Mouse (Mus musculus) MEL (cell line): ENCODE data around the gene Auts2.

Experiments
- BHLHE40 ChIP-seq: IDR thresholded peaks from 2 replicates; pipeline ENCODE4 v1.6.1; 2012; ENCODE audit warnings: low read depth, mild to moderate bottlenecking, inconsistent platforms, low read length, improper control_type of control experiment, borderline replicate concordance
- CTCF ChIP-seq, 3 experiments: IDR thresholded peaks in 2 of 3; conservative IDR thresholded peaks in 1 of 3; 2 replicates each; pipeline ENCODE4 v1.5.1; 2011 to 2012; ENCODE audit warnings: low read length in 3 of 3, low read depth in 2 of 3, mild to moderate bottlenecking in 2 of 3, improper control_type of control experiment in 1 of 3, inconsistent platforms in 1 of 3, mixed read lengths in 1 of 3, moderate library complexity in 1 of 3; ENCODE audit not compliant: control insufficient read depth in 1 of 3, insufficient read depth in 1 of 3, poor library complexity in 1 of 3, severe bottlenecking in 1 of 3
- E2F4 ChIP-seq: IDR thresholded peaks from 2 replicates; pipeline ENCODE4 v1.6.1; 2011; ENCODE audit warnings: low read depth, low read length, improper control_type of control experiment, borderline replicate concordance
- EP300 ChIP-seq, 2 experiments: IDR thresholded peaks; 2 replicates each; pipeline ENCODE4 v1.6.1; 2011; ENCODE audit warnings: improper control_type of control experiment in 2 of 2, low read length in 2 of 2, low read depth in 1 of 2, mild to moderate bottlenecking in 1 of 2
- GATA1 ChIP-seq: IDR thresholded peaks from 2 replicates; pipeline ENCODE4 v1.6.1; 2011; ENCODE audit warnings: low read depth, low read length, improper control_type of control experiment
- MAFK ChIP-seq: IDR thresholded peaks from 2 replicates; pipeline ENCODE4 v1.6.1; 2011; ENCODE audit warnings: low read depth, mild to moderate bottlenecking, low read length, improper control_type of control experiment, borderline replicate concordance
- MAX ChIP-seq: IDR thresholded peaks from 2 replicates; pipeline ENCODE4 v1.6.1; 2011; ENCODE audit warnings: low read length, improper control_type of control experiment
- MXI1 ChIP-seq: IDR thresholded peaks from 2 replicates; pipeline ENCODE4 v1.6.1; 2011; ENCODE audit warnings: mild to moderate bottlenecking, low read depth, low read length, improper control_type of control experiment
- POLR2A ChIP-seq, 2 experiments: IDR thresholded peaks; 2 replicates each; pipeline ENCODE4 v1.6.1; 2011 to 2012; ENCODE audit warnings: low read length in 2 of 2, mild to moderate bottlenecking in 2 of 2, control low read depth in 1 of 2, improper control_type of control experiment in 1 of 2, low read depth in 1 of 2, moderate library complexity in 1 of 2; ENCODE audit not compliant: control insufficient read depth in 1 of 2, insufficient read depth in 1 of 2, poor library complexity in 1 of 2
- SMC3 ChIP-seq: IDR thresholded peaks from 2 replicates; pipeline ENCODE4 v1.6.1; 2011; ENCODE audit warnings: low read depth, low read length, improper control_type of control experiment
- TBP ChIP-seq: IDR thresholded peaks from 2 replicates; pipeline ENCODE4 v1.8.0; 2011; ENCODE audit warnings: low read depth, low read length, improper control_type of control experiment
- TCF12 ChIP-seq: IDR thresholded peaks from 2 replicates; pipeline ENCODE4 v1.6.1; 2014; ENCODE audit warnings: low read depth, mild to moderate bottlenecking, inconsistent platforms, low read length, improper control_type of control experiment, moderate library complexity
- ZKSCAN1 ChIP-seq: IDR thresholded peaks from 2 replicates; pipeline ENCODE4 v1.6.1; 2012; ENCODE audit warnings: low read depth, mild to moderate bottlenecking, inconsistent platforms, low read length, improper control_type of control experiment, moderate library complexity
- ZNF384 ChIP-seq: IDR thresholded peaks from 2 replicates; pipeline ENCODE4 v1.6.1; 2012; ENCODE audit warnings: low read depth, mild to moderate bottlenecking, inconsistent platforms, low read length, improper control_type of control experiment

GRCm38 (mm10) chr5:131912983-131913382 is 630.2 kb downstream of the Auts2 start:
- TF ChIP-seq E2F4, result no peak
- TF ChIP-seq POLR2A (IDR thresholded peaks at IDR 0.05; ENCODE audit: control insufficient read depth in 1 of 2, insufficient read depth in 1 of 2, low read depth in 1 of 2, low read length in 2 of 2, poor library complexity in 1 of 2), result no peak
- no peak for TF ChIP-seq MAX
- no peak for TF ChIP-seq ZNF384
- TF ChIP-seq SMC3, result no peak
- TF ChIP-seq CTCF (IDR thresholded peaks at IDR 0.05 in 2 of 3, conservative IDR thresholded peaks at IDR 0.05 in 1 of 3; ENCODE audit: control insufficient read depth in 1 of 3, insufficient read depth in 1 of 3, low read depth in 2 of 3, low read length in 3 of 3, poor library complexity in 1 of 3, severe bottlenecking in 1 of 3), result no peak
- TF ChIP-seq MAFK, result no peak
- TF ChIP-seq MXI1, result no peak
- TF ChIP-seq ZKSCAN1, result no peak
- TF ChIP-seq TCF12, result no peak
- no peak for TF ChIP-seq EP300 (IDR thresholded peaks at IDR 0.05; ENCODE audit: low read depth in 1 of 2, low read length in 2 of 2)
- TF ChIP-seq BHLHE40, result no peak
- TF ChIP-seq GATA1, result no peak
- no peak for TF ChIP-seq TBP
